19 mouse cellular contexts compared by ENCODE assay signal in the genomic region with DNA sequence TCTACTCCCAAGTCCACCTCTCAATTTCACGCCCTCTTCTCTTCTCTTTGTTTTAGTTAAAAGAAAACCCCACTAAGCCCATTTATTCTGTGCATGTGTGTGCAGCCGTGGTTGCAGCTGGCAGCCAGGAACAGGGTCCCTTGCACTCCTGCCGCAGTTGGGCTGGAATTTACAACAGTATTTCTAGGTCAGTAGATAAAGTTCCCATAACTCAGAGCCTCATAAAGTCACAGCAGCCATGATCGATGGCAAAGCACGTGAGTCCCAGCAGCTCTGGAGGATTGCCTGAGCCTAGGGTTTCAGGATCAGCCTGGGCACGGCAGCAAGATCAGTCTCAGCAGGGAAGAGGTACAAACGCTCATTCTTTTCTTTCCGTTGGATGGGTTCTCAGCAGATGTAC. TPM values are rescaled to one million over a fixed set of nuclear protein-coding genes. Genes with fewer than 3 reads are reported as not detected.
DNase-seq lines count a peak whose midpoint lies in the region; ATAC-seq and TF ChIP-seq lines count a peak whose summit lies in the region.
"Had no signal": no experiment of that assay in that cellular context is flagged by ENCODE, and none has a peak within 500 bp of the region (broad histone marks: within the 10 kb centered on the region; RNA-seq: fewer than 3 reads in every experiment).

No protein-coding gene starts in this region.

- H3K27me3 ChIP-seq in kidney, postnatal 0 days (ENCODE audit: insufficient read depth, low read length): no peaks in the 10 kb centered on the region
- no peaks in the 10 kb centered on the region for H3K27me3 ChIP-seq in heart, embryonic 10.5 days (ENCODE audit: insufficient read depth, poor library complexity, severe bottlenecking)
- H3K27me3 ChIP-seq: embryonic facial prominence, embryonic 12.5 days; forebrain, embryonic 15.5 days; limb, embryonic 15.5 days had no signal

- no peak overlapping the region for H3K4me3 ChIP-seq in kidney, postnatal 0 days (replicated peaks; ENCODE audit: low read depth, low read length)
- H3K4me3 ChIP-seq in heart, embryonic 10.5 days: no peak overlapping the region
- H3K4me3 ChIP-seq: embryonic facial prominence, embryonic 12.5 days; forebrain, embryonic 15.5 days; hindbrain, embryonic 10.5 days; limb, embryonic 15.5 days; myocyte had no signal

- H3K36me3 ChIP-seq in kidney, postnatal 0 days (ENCODE audit: insufficient read depth, low read length): no peaks in the 10 kb centered on the region
- H3K36me3 ChIP-seq in heart, embryonic 10.5 days: no peaks in the 10 kb centered on the region
- H3K36me3 ChIP-seq: embryonic facial prominence, embryonic 12.5 days; forebrain, embryonic 15.5 days; hindbrain, embryonic 10.5 days; limb, embryonic 15.5 days had no signal

- WGBS in kidney, postnatal 0 days: 12% methylated on average over 8 of the region's 8 CpGs
- 59% methylated on average over 8 of the region's 8 CpGs for WGBS in heart, embryonic 10.5 days

- no peak overlapping the region for H3K9ac ChIP-seq in kidney, postnatal 0 days (ENCODE audit: low read depth, low read length)
- H3K9ac ChIP-seq: embryonic facial prominence, embryonic 12.5 days; forebrain, embryonic 15.5 days; limb, embryonic 15.5 days; liver, postnatal 0 days had no signal

- peak; percentile 47 for DNase-seq in adrenal gland, postnatal 10 days
- DNase-seq in adrenal gland, adult 18-20 months (ENCODE audit: low spot score in 2 of 2): no peak
- DNase-seq in kidney, postnatal 0 days (ENCODE audit: low spot score): peak; percentile 76
- no peak for DNase-seq in kidney, adult 9 months
- peak; percentile 41 for DNase-seq in forelimb bud, embryonic 11.5 days (ENCODE audit: low read depth, low spot score)
- DNase-seq in mesoderm, embryonic 11.5 days (ENCODE audit: low read depth, low spot score): peak; percentile 51
- DNase-seq in right cerebral cortex, adult 18-20 months: no peak
- no peak for DNase-seq in heart, embryonic 10.5 days (ENCODE audit: low spot score)
- DNase-seq: cerebellum, postnatal 14 days; liver, postnatal 0 days; spleen, adult 18-20 months; thymus, adult 18-20 months had no signal

- no peak overlapping the region for H3K4me2 ChIP-seq in kidney, postnatal 0 days (ENCODE audit: low read length)
- H3K4me2 ChIP-seq: embryonic facial prominence, embryonic 12.5 days; forebrain, embryonic 15.5 days; limb, embryonic 15.5 days; midbrain, embryonic 11.5 days had no signal

- ATAC-seq in kidney, postnatal 0 days (replicated peaks; ENCODE audit: low FRiP score, low read depth): no peak
- ATAC-seq: forebrain, embryonic 15.5 days; liver, postnatal 0 days had no signal

- no peak overlapping the region for H3K27ac ChIP-seq in kidney, postnatal 0 days
- no peak overlapping the region for H3K27ac ChIP-seq in heart, embryonic 10.5 days
- H3K27ac ChIP-seq: embryonic facial prominence, embryonic 12.5 days; forebrain, embryonic 15.5 days; hindbrain, embryonic 10.5 days; limb, embryonic 15.5 days had no signal

- no peak for TF ChIP-seq CTCF in kidney, postnatal 0 days (IDR thresholded peaks at IDR 0.05; ENCODE audit: low read depth)

- no peaks in the 10 kb centered on the region for H3K9me3 ChIP-seq in kidney, postnatal 0 days (replicated peaks; ENCODE audit: low read length)
- no peaks in the 10 kb centered on the region for H3K9me3 ChIP-seq in heart, embryonic 10.5 days
- H3K9me3 ChIP-seq: embryonic facial prominence, embryonic 12.5 days; hindbrain, embryonic 10.5 days; limb, embryonic 15.5 days had no signal

- H3K4me1 ChIP-seq in kidney, postnatal 0 days (replicated peaks; ENCODE audit: insufficient read depth, low read length): no peaks in the 10 kb centered on the region
- peaks cover 9% of the 10 kb centered on the region; the same call in 1 of the 2 replicates for H3K4me1 ChIP-seq in heart, embryonic 10.5 days
- H3K4me1 ChIP-seq: forebrain, embryonic 15.5 days had no signal

RNA-seq across cellular contexts. Expression of a gene that starts 32.8 kb away (rescaled TPM):
- total RNA-seq in adrenal gland, postnatal 10 days (2021): 1 to 10 TPM in 1 of 2 experiments, under 1 TPM in 1; 0.36 to 1.1 TPM
- total RNA-seq in adrenal gland, adult 18-20 months (2021): under 1 TPM; 0.35 to 0.36 TPM
- polyA plus RNA-seq in kidney, postnatal 0 days (2015; fragmentation: Nextera tagmentation; extraction: Ambion mirVana): 0.04 and 0.05 TPM in 2 replicates
- polyA plus RNA-seq in heart, embryonic 10.5 days (2016; fragmentation: Nextera tagmentation; extraction: Ambion mirVana): 0.04 and 0.06 TPM in 2 replicates
- total RNA-seq: granulocyte monocyte progenitor cell, adult 5-6 weeks had no signal
- polyA plus RNA-seq: liver, postnatal 0 days; myocyte had no signal

RNA-seq across cellular contexts. Expression of a gene that starts 41.3 kb away (rescaled TPM):
- 10 to 100 TPM; 41.7 to 42.3 TPM for total RNA-seq in adrenal gland, postnatal 10 days (2021)
- total RNA-seq in adrenal gland, adult 18-20 months (2021): 10 to 100 TPM; 36.6 to 45.2 TPM
- 26.4 and 27.7 TPM in 2 replicates for polyA plus RNA-seq in kidney, postnatal 0 days (2015; fragmentation: Nextera tagmentation; extraction: Ambion mirVana)
- 17.1 and 26.0 TPM in 2 replicates for polyA plus RNA-seq in heart, embryonic 10.5 days (2016; fragmentation: Nextera tagmentation; extraction: Ambion mirVana)

Comparison
In these comparisons a context has a peak if more than half of its experiments do, and no peak if none do; other contexts are left out.
1. DNase-seq: peak in adrenal gland, postnatal 10 days (single experiment), kidney, postnatal 0 days (single experiment), forelimb bud, embryonic 11.5 days (single experiment) and mesoderm, embryonic 11.5 days (single experiment); none in adrenal gland, adult 18-20 months (0 of 2), kidney, adult 9 months (single experiment), right cerebral cortex, adult 18-20 months (single experiment) and heart, embryonic 10.5 days (single experiment).